Mouse (Mus musculus) liver, embryonic 13.5 days (tissue): ENCODE data around the gene Emc8. TPM values are rescaled to one million over a fixed set of nuclear protein-coding genes. Genes with fewer than 3 reads are reported as not detected.
A peak's percentile ranks its signal among the peaks of the same experiment; 100 is the strongest.

ENCODE experiments used
- ATAC-seq: fragments of 200-750 bp; cut with Nextera tagmentation; 2 replicates; pipeline ENCODE4 v1.8.0; 2017; ENCODE audit warnings: low read depth, mild to moderate bottlenecking, moderate number of reproducible peaks, moderate library complexity
- DNase-seq: peaks from one replicate; pipeline ENCODE4 v3.0.0; 2022
- H3K27ac ChIP-seq: fragments of 300-500 bp; sonication (generic); 2 replicates; pipeline ENCODE4 v1.5.1; 2015; ENCODE audit warnings: moderate library complexity, mild to moderate bottlenecking, inconsistent platforms
- H3K27me3 ChIP-seq: fragments of 300-500 bp; sonication (generic); 2 replicates; pipeline ENCODE4 v1.6.1; 2015; ENCODE audit warnings: mild to moderate bottlenecking, inconsistent platforms
- H3K36me3 ChIP-seq: fragments of 300-500 bp; sonication (generic); 2 replicates; pipeline ENCODE4 v1.6.1; 2015; ENCODE audit warnings: mild to moderate bottlenecking, inconsistent platforms
- H3K4me1 ChIP-seq: fragments of 300-500 bp; sonication (generic); replicated peaks from 2 replicates; pipeline ENCODE4 v1.6.1; 2015; ENCODE audit warnings: inconsistent platforms
- H3K4me2 ChIP-seq: fragments of 300-500 bp; sonication (generic); 2 replicates; pipeline ENCODE4 v1.6.1; 2015; ENCODE audit warnings: inconsistent platforms, mild to moderate bottlenecking, moderate library complexity
- H3K4me3 ChIP-seq: fragments of 300-500 bp; sonication (generic); replicated peaks from 2 replicates; pipeline ENCODE4 v1.5.1; 2015; ENCODE audit warnings: mild to moderate bottlenecking, inconsistent platforms
- H3K9ac ChIP-seq: fragments of 300-500 bp; sonication (generic); 2 replicates; pipeline ENCODE4 v1.6.1; 2015; ENCODE audit warnings: mild to moderate bottlenecking, inconsistent platforms
- H3K9me3 ChIP-seq: fragments of 300-500 bp; sonication (generic); replicated peaks from 2 replicates; pipeline ENCODE4 v1.6.1; 2016; ENCODE audit warnings: inconsistent platforms
- whole genome bisulfite sequencing: fragments of 180-500 bp; shearing (Covaris S2); methylation state at CpG from one replicate; pipeline ENCODE4 v1.1.7; 2015; ENCODE audit not compliant: insufficient replicate concordance; 5-methylcytosine and 5-hydroxymethylcytosine counted together
- polyA plus RNA-seq: library from polyadenylated mRNA; unstranded; fragments of >200 nt; fragmentation: Nextera tagmentation; extraction: Ambion mirVana; gene quantifications from 2 replicates; pipeline ENCODE4 v1.2.1, GENCODE M21; 2015

The Emc8 gene
- polyA plus RNA-seq, 1 experiment from 2014 or later, result 163 TPM

GRCm38 (mm10) chr8:120619235-120620180, 48.9 kb downstream of the Emc8 start:
- H3K4me2 ChIP-seq, result no peak overlapping the region
- H3K4me3 ChIP-seq, result no peak overlapping the region
- peak overlapping the region; percentile 62 for H3K27ac ChIP-seq
- no peak for ATAC-seq
- 59% methylated on average over 11 of the region's 11 CpGs for WGBS
- 0 out of 2 replicates have a peak, but pooled peaks cover 3% of the 10 kb centered on the region for H3K27me3 ChIP-seq
- H3K36me3 ChIP-seq, result no peaks in the 10 kb centered on the region
- H3K9ac ChIP-seq, result no peak overlapping the region
- H3K4me1 ChIP-seq, result peaks cover 44% of the 10 kb centered on the region
- no peak for DNase-seq
- no peaks in the 10 kb centered on the region for H3K9me3 ChIP-seq

DNA sequence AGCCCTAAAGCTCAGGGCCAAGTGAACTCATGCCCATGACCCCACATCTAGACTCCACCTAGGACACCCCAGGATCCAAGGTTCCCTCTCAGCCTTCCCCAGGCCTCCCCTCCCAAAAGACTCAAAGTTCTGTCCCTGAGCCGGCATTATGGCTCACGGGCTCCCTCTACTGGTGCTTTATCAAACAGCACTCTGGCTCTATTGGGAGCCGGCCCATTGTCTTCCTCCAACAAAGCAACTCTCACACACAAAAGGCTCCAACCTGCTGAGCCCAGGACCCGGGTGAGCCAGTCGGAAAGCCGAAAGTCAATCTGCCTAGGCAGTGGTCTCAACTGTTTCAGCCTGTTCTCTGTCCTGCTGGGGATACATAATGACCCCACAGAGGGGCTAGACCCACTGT, 50.3 kb downstream of the Emc8 start:
- under 1% methylated on average over 6 of the region's 6 CpGs for WGBS
- no peak overlapping the region for H3K4me2 ChIP-seq
- H3K36me3 ChIP-seq, result no peaks in the 10 kb centered on the region
- no peak overlapping the region for H3K9ac ChIP-seq
- H3K27me3 ChIP-seq, result peaks cover 13% of the 10 kb centered on the region; the same call in 1 of the 2 replicates
- ATAC-seq (no peak), DNase-seq (peak; percentile 45)
- H3K9me3 ChIP-seq, result no peaks in the 10 kb centered on the region
- peaks cover 32% of the 10 kb centered on the region for H3K4me1 ChIP-seq
- H3K4me3 ChIP-seq, result no peak overlapping the region
- H3K27ac ChIP-seq, result no peak overlapping the region

DNA sequence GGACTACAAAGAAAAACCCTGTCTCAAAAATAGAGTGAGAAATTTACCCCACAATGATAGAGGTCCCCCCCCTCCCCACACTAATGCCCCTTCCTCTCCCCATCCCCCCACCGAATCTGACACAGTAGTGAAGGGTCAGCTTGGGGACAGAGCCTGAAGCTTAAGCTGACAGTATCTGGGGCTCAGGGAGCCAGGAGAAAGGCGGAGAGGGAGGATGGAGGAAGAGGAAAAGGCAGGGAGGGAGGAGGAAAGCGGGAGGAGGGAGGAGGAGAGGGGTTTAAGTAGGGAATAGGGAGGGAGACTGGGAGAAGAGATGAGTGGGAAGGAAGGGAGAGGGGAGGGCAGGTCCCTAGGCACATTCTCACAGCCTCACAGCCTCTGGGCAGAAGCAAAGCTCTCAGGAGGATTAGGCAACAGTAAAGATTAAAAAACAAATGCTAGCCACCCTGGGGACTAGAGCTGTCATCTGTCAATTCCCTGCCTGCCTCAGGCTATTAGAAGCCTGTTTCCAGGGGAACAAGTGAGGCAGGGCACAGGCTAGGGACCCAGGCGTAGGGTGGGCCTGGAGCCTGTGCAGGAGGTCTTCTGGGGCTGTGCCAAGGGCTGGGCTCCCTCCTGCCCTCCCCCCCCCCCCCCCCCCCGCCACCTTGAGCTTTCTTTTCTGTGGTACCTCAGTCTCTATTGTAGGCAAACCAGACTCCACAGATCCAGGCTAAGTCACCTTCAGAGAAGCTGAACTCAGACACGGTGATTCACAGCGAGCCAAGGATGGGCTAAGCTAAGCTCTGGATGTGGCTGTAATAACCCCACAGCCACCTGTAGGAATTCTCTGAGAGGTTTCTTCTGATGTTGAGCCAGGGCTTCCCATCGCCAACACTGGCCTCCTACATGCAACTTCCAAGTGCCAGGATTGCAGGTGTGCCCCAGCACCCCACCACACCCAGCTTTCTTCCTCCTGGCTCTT, 51.4 kb downstream of the Emc8 start:
- ATAC-seq, result no peak
- H3K4me3 ChIP-seq, result no peak overlapping the region
- WGBS, result 48% methylated on average over 7 of the region's 8 CpGs

DNA sequence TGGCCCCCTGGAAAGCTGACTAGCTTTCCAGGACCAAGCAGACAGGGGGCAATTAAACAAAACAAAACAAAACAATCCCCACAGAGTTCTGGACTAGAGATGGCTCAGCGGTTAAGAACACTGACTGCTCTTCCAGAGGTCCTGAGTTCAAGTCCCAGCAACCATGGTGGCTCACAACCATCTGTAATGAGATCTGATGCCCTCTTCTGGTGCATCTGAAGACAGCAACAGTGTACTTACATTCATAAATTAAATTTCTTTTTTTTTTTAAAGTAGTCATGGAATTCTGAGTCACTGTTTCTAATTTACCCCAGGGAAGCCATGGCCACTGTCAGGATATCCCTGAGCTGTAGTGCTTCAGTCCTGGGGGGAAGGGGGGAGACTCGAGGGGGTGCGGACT, 53.9 kb downstream of the Emc8 start:
- H3K27ac ChIP-seq, result no peak overlapping the region
- no peak overlapping the region for H3K9ac ChIP-seq
- peaks cover 21% of the 10 kb centered on the region; the same call in 1 of the 2 replicates for H3K27me3 ChIP-seq
- peaks cover 4% of the 10 kb centered on the region for H3K4me1 ChIP-seq
- WGBS, result 68% methylated on average over 3 of the region's 3 CpGs
- H3K9me3 ChIP-seq, result no peaks in the 10 kb centered on the region
- no peak overlapping the region for H3K4me2 ChIP-seq
- no peak for DNase-seq
- H3K4me3 ChIP-seq, result no peak overlapping the region
- ATAC-seq, result no peak
- H3K36me3 ChIP-seq, result no peaks in the 10 kb centered on the region

More for the DNA sequence above, 51.4 kb downstream of the Emc8 start:
- Histone ChIP-seq H3K9me3 (no peaks in the 10 kb centered on the region), H3K4me1 (peaks cover 25% of the 10 kb centered on the region), H3K36me3 (no peaks in the 10 kb centered on the region), H3K27ac (no peak overlapping the region), H3K27me3 (peaks cover 13% of the 10 kb centered on the region; the same call in 1 of the 2 replicates), H3K9ac (no peak overlapping the region), H3K4me2 (no peak overlapping the region)
- no peak for DNase-seq

- peaks cover 21% of the 10 kb centered on the region; the same call in 1 of the 2 replicates for H3K27me3 ChIP-seq
- ATAC-seq (no peak), DNase-seq (no peak)
- no peak overlapping the region for H3K4me2 ChIP-seq
- no peak overlapping the region for H3K4me3 ChIP-seq
- H3K36me3 ChIP-seq, result no peaks in the 10 kb centered on the region
- no peaks in the 10 kb centered on the region for H3K9me3 ChIP-seq
- H3K4me1 ChIP-seq, result peaks cover 12% of the 10 kb centered on the region
- no peak overlapping the region for H3K27ac ChIP-seq
- 79% methylated on average over 6 of the region's 6 CpGs for WGBS
- no peak overlapping the region for H3K9ac ChIP-seq
Measured at GRCm38 (mm10) chr8:120610824-120611223, 57.5 kb downstream of the Emc8 start.

DNA sequence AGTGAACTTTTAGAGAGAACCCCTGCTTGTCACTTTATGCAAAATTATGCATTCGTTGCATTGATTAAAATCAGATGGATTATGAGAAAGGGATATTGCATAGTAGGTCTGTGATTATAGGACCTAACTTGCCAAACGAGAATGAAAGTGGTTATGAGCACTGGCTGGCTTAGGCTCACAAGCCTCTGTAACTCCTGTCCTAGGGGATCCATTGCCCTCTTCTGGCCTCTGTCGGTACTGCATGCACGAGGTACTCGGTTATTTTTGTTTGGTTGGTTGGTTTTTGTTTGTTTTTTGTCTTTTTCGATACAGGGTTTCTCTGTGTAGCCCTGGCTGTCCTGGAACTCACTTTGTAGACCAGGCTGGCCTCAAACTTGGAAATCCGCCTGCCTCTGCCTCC, 60.5 kb downstream of the Emc8 start:
- Histone ChIP-seq H3K4me3 (0 out of 2 replicates have a peak overlapping the region, but pooled peaks have one; percentile 10), H3K36me3 (no peaks in the 10 kb centered on the region), H3K9ac (no peak overlapping the region), H3K9me3 (no peaks in the 10 kb centered on the region), H3K27ac (no peak overlapping the region), H3K4me2 (peak overlapping the region; percentile 39), H3K4me1 (peaks cover 12% of the 10 kb centered on the region), H3K27me3 (0 out of 2 replicates have a peak, but pooled peaks cover 8% of the 10 kb centered on the region)
- WGBS, result 6% methylated on average over 7 of the region's 7 CpGs
- DNase-seq, result peak; percentile 52
- peak; percentile 58 for ATAC-seq

GRCm38 (mm10) chr8:120607460-120607859, 60.9 kb downstream of the Emc8 start:
- Histone ChIP-seq H3K27me3 (0 out of 2 replicates have a peak, but pooled peaks cover 8% of the 10 kb centered on the region), H3K9me3 (no peaks in the 10 kb centered on the region), H3K4me2 (peak overlapping the region; percentile 39), H3K36me3 (no peaks in the 10 kb centered on the region), H3K27ac (no peak overlapping the region), H3K4me1 (peaks cover 12% of the 10 kb centered on the region), H3K4me3 (no peak overlapping the region), H3K9ac (no peak overlapping the region)
- ATAC-seq (no peak), DNase-seq (no peak)
- WGBS, result 78% methylated on average over 9 of the region's 9 CpGs

Other genes with a start within 250 kb of the Emc8 start
- gene Gins2, start 79.3 kb downstream of the Emc8 start, polyA plus RNA-seq, result 75.6 and 75.9 TPM in 2 replicates
- 0.89 and 1.2 TPM in 2 replicates for gene 1190005I06Rik, start 20.9 kb downstream of the Emc8 start, polyA plus RNA-seq
- gene Gm27021, start 494 bp downstream of the Emc8 start, polyA plus RNA-seq, result 0.38 and 1.3 TPM in 2 replicates
- 800 and 812 TPM in 2 replicates for gene Cox4i1, start 351 bp downstream of the Emc8 start, polyA plus RNA-seq
- 11.6 and 12.1 TPM in 2 replicates for gene Irf8, start 67.8 kb upstream of the Emc8 start, polyA plus RNA-seq